Mouse (Mus musculus): Measurements from ENCODE around the gene Zfpl1.

GRCm38 (mm10) chr19:6126289-6126688 lies 41.5 kb upstream of the Zfpl1 start:
- TF ChIP-seq CTCF (IDR thresholded peaks at IDR 0.05; ENCODE audit: low read depth) = peak; percentile 91
- no peak for TF ChIP-seq EP300 (IDR thresholded peaks at IDR 0.05; ENCODE audit: low read depth)
